Mouse (Mus musculus) CH12.LX (cell line): ENCODE measurements at regions not wholly inside any gene's neighbourhood (a gene's known extent, or its start where the extent isn't known, plus 50 kb on each side); places are given as distances from the start of the nearest gene placed in this dataset.

Experiments used
- DNase-seq: peaks from one replicate; pipeline ENCODE4 v3.0.0-alpha.2; 2013; ENCODE audit errors: extremely low read depth
- H3K27ac ChIP-seq: 2 replicates; pipeline ENCODE4 v1.5.1; 2012; ENCODE audit warnings: low read depth, mild to moderate bottlenecking, control low read depth, moderate library complexity; ENCODE audit not compliant: insufficient read depth
- H3K27me3 ChIP-seq: replicated peaks from 2 replicates; pipeline ENCODE3; 2012; ENCODE audit warnings: inconsistent platforms
- H3K36me3 ChIP-seq, 2 experiments: replicated peaks in 1 of 2; 2 replicates each; pipeline versions ENCODE3 to v1.6.1; 2012; ENCODE audit warnings: inconsistent platforms in 1 of 2, low read length in 1 of 2, mild to moderate bottlenecking in 1 of 2, mixed read lengths in 1 of 2, moderate library complexity in 1 of 2; ENCODE audit not compliant: control insufficient read depth in 1 of 2, insufficient read depth in 1 of 2
- H3K4me1 ChIP-seq, 2 experiments: 2 replicates each; pipeline ENCODE4 v1.6.1; 2012; ENCODE audit warnings: inconsistent platforms in 1 of 2, moderate library complexity in 1 of 2; ENCODE audit not compliant: insufficient read depth in 2 of 2, control insufficient read depth in 1 of 2
- H3K4me2 ChIP-seq: 2 replicates; pipeline ENCODE4 v1.6.1; 2012; ENCODE audit warnings: low read depth, mild to moderate bottlenecking, control low read depth; ENCODE audit not compliant: poor library complexity, insufficient read depth, severe bottlenecking
- H3K4me3 ChIP-seq, 3 experiments: fragments of 150-350 bp in 1 of 3; sonication (generic) in 1 of 3; replicated peaks in 1 of 3; 2 replicates each; pipeline versions ENCODE3 to v1.5.1; 2011 to 2012; ENCODE audit warnings: low read depth in 2 of 3, low read length in 2 of 3, mild to moderate bottlenecking in 2 of 3, moderate library complexity in 2 of 3, control low read depth in 1 of 3, improper control_type of control experiment in 1 of 3, inconsistent platforms in 1 of 3, mixed read lengths in 1 of 3; ENCODE audit not compliant: poor library complexity in 1 of 3
- H3K79me2 ChIP-seq: replicated peaks from 2 replicates; pipeline ENCODE4 v1.6.1; 2012; ENCODE audit warnings: mild to moderate bottlenecking, moderate library complexity; ENCODE audit not compliant: control insufficient read depth, poor library complexity, insufficient read depth, severe bottlenecking; ENCODE audit errors: extremely low read depth
- H3K9ac ChIP-seq: 2 replicates; pipeline ENCODE4 v1.6.1; 2012; ENCODE audit warnings: low read depth, mild to moderate bottlenecking, control low read depth, moderate library complexity; ENCODE audit not compliant: insufficient read depth
- H3K9me3 ChIP-seq: replicated peaks from 2 replicates; pipeline ENCODE3; 2012; ENCODE audit warnings: low read length, inconsistent platforms, mixed read lengths
- BHLHE40 ChIP-seq: IDR thresholded peaks from 2 replicates; pipeline ENCODE4 v1.6.1; 2011; ENCODE audit warnings: mild to moderate bottlenecking, low read depth, low read length, improper control_type of control experiment
- CHD1 ChIP-seq: IDR thresholded peaks from 2 replicates; pipeline ENCODE4 v1.6.1; 2012; ENCODE audit warnings: low read depth, low read length, improper control_type of control experiment, inconsistent platforms
- CHD2 ChIP-seq: IDR thresholded peaks from 2 replicates; pipeline ENCODE4 v1.6.1; 2011; ENCODE audit warnings: low read length, improper control_type of control experiment
- E2F4 ChIP-seq: IDR thresholded peaks from 2 replicates; pipeline ENCODE4 v1.6.1; 2011; ENCODE audit warnings: low read depth, low read length, improper control_type of control experiment; ENCODE audit not compliant: insufficient replicate concordance
- ELF1 ChIP-seq: IDR thresholded peaks from 2 replicates; pipeline ENCODE4 v1.6.1; 2014; ENCODE audit warnings: low read depth, mild to moderate bottlenecking, inconsistent platforms, low read length, improper control_type of control experiment
- ETS1 ChIP-seq: conservative IDR thresholded peaks from 2 replicates; pipeline ENCODE4 v1.6.1; 2012; ENCODE audit warnings: low read depth, mild to moderate bottlenecking, inconsistent platforms, low read length, improper control_type of control experiment, moderate library complexity
- GABPA ChIP-seq: IDR thresholded peaks from 2 replicates; pipeline ENCODE4 v1.6.1; 2012; ENCODE audit warnings: low read depth, low read length, improper control_type of control experiment, inconsistent platforms; ENCODE audit not compliant: insufficient replicate concordance
- IRF4 ChIP-seq: IDR thresholded peaks from 2 replicates; pipeline ENCODE4 v1.6.1; 2014; ENCODE audit warnings: low read depth, mild to moderate bottlenecking, inconsistent platforms, low read length, improper control_type of control experiment
- JUND ChIP-seq: conservative IDR thresholded peaks from 2 replicates; pipeline ENCODE4 v1.6.1; 2011; ENCODE audit warnings: low read depth, low read length, improper control_type of control experiment
- KAT2A ChIP-seq: IDR thresholded peaks from 2 replicates; pipeline ENCODE4 v1.6.1; 2012; ENCODE audit warnings: low read length, improper control_type of control experiment, inconsistent platforms; ENCODE audit not compliant: insufficient replicate concordance
- MAFK ChIP-seq: IDR thresholded peaks from 2 replicates; pipeline ENCODE4 v1.6.1; 2011; ENCODE audit warnings: low read length, improper control_type of control experiment; ENCODE audit not compliant: insufficient replicate concordance
- MAZ ChIP-seq: IDR thresholded peaks from 2 replicates; pipeline ENCODE4 v1.6.1; 2012; ENCODE audit warnings: low read depth, mild to moderate bottlenecking, inconsistent platforms, low read length, improper control_type of control experiment, moderate library complexity
- MEF2A ChIP-seq: IDR thresholded peaks from 2 replicates; pipeline ENCODE4 v1.6.1; 2014; ENCODE audit warnings: low read depth, mild to moderate bottlenecking, inconsistent platforms, low read length, improper control_type of control experiment, borderline replicate concordance
- MYC ChIP-seq: IDR thresholded peaks from 2 replicates; pipeline ENCODE4 v1.6.1; 2011; ENCODE audit warnings: low read depth, mild to moderate bottlenecking, improper control_type of control experiment, low read length
- NELFE ChIP-seq: IDR thresholded peaks from 2 replicates; pipeline ENCODE4 v1.6.1; 2011; ENCODE audit warnings: low read depth, low read length, improper control_type of control experiment
- NRF1 ChIP-seq: IDR thresholded peaks from 2 replicates; pipeline ENCODE4 v1.6.1; 2014; ENCODE audit warnings: low read depth, mild to moderate bottlenecking, inconsistent platforms, low read length, improper control_type of control experiment, moderate library complexity
- PAX5 ChIP-seq: IDR thresholded peaks from 2 replicates; pipeline ENCODE4 v1.6.1; 2012; ENCODE audit warnings: low read length, inconsistent platforms, mixed read lengths
- POLR2A ChIP-seq: IDR thresholded peaks from 2 replicates; pipeline ENCODE4 v1.6.1; 2011; ENCODE audit warnings: low read depth, mild to moderate bottlenecking, improper control_type of control experiment, low read length
- POLR2AphosphoS2 ChIP-seq: IDR thresholded peaks from 2 replicates; pipeline ENCODE4 v1.6.1; 2011; ENCODE audit warnings: low read depth, low read length, improper control_type of control experiment
- RAD21 ChIP-seq: IDR thresholded peaks from 2 replicates; pipeline ENCODE4 v1.6.1; 2011; ENCODE audit warnings: low read depth, mild to moderate bottlenecking, low read length, improper control_type of control experiment, moderate library complexity
- SMC3 ChIP-seq: IDR thresholded peaks from 2 replicates; pipeline ENCODE4 v1.6.1; 2011; ENCODE audit warnings: low read depth, low read length, improper control_type of control experiment
- UBTF ChIP-seq: IDR thresholded peaks from 2 replicates; pipeline ENCODE4 v1.6.1; 2012; ENCODE audit warnings: low read depth, mild to moderate bottlenecking, inconsistent platforms, low read length, improper control_type of control experiment, moderate library complexity
- USF1 ChIP-seq: IDR thresholded peaks from 2 replicates; pipeline ENCODE4 v1.6.1; 2014; ENCODE audit warnings: low read depth, mild to moderate bottlenecking, inconsistent platforms, low read length, improper control_type of control experiment
- USF2 ChIP-seq: conservative IDR thresholded peaks from 2 replicates; pipeline ENCODE4 v1.6.1; 2011; ENCODE audit warnings: low read depth, low read length, improper control_type of control experiment
- ZC3H11A ChIP-seq: IDR thresholded peaks from 2 replicates; pipeline ENCODE4 v1.6.1; 2012; ENCODE audit warnings: low read depth, mild to moderate bottlenecking, inconsistent platforms, low read length, improper control_type of control experiment
- ZKSCAN1 ChIP-seq: IDR thresholded peaks from 2 replicates; pipeline ENCODE4 v1.6.1; 2012; ENCODE audit warnings: low read depth, inconsistent platforms, low read length, improper control_type of control experiment, borderline replicate concordance
- ZMIZ1 ChIP-seq: IDR thresholded peaks from 2 replicates; pipeline ENCODE4 v1.6.1; 2012; ENCODE audit warnings: low read depth, mild to moderate bottlenecking, inconsistent platforms, low read length, improper control_type of control experiment
- ZNF384 ChIP-seq: IDR thresholded peaks from 2 replicates; pipeline ENCODE4 v1.6.1; 2012; ENCODE audit warnings: low read depth, low read length, improper control_type of control experiment, inconsistent platforms
- dilution Hi-C: fragments of 300-500 bp; cut with MboI; formaldehyde crosslinking; loops from 2 replicates; pipeline ENCODE4 v1.14.3; 2020; ENCODE audit warnings: low sequenced_read_pairs; ENCODE audit not compliant: extremely low pct_unique_long_range_greater_than_20kb, extremely low pct_ligation_motif_present
- in situ Hi-C: fragments of 300-500 bp; cut with MboI; formaldehyde crosslinking; loops from 3 replicates; pipeline ENCODE4 v1.14.3; 2019; ENCODE audit warnings: low sequenced_read_pairs, low pct_ligation_motif_present, low pct_unique_long_range_greater_than_20kb, mixed read lengths

- DNase-seq = no peak
- Histone ChIP-seq H3K4me3 (no peak overlapping the region), H3K4me1 (no peaks in the 10 kb centered on the region), H3K27me3 (no peaks in the 10 kb centered on the region), H3K9me3 (no peaks in the 10 kb centered on the region), H3K27ac (no peak overlapping the region), H3K4me2 (no peak overlapping the region), H3K79me2 (no peaks in the 10 kb centered on the region), H3K9ac (no peak overlapping the region), H3K36me3 (no peaks in the 10 kb centered on the region)
- dilution Hi-C loops (no loop called here), in situ Hi-C loops (no loop called here)
- TF ChIP-seq POLR2AphosphoS2 = no peak
- no peak for TF ChIP-seq USF1
- TF ChIP-seq PAX5 = no peak
- TF ChIP-seq ZKSCAN1 = no peak
- no peak for TF ChIP-seq POLR2A
- no peak for TF ChIP-seq ZC3H11A
- no peak for TF ChIP-seq SMC3
- TF ChIP-seq RAD21 = no peak
- no peak for TF ChIP-seq NELFE
- no peak for TF ChIP-seq E2F4
- TF ChIP-seq GABPA = no peak
- no peak for TF ChIP-seq CHD2
- TF ChIP-seq ZNF384 = no peak
- no peak for TF ChIP-seq USF2
- no peak for TF ChIP-seq MAZ
- TF ChIP-seq MAFK = no peak
- no peak for TF ChIP-seq IRF4
- no peak for TF ChIP-seq BHLHE40
- TF ChIP-seq CHD1 = no peak
Observed at GRCm38 (mm10) chr13:5159765-5160684, 551.1 kb upstream of the Akr1e1 start.

GRCm38 (mm10) chr13:5166716-5167115, 557.7 kb upstream of the Akr1e1 start:
- Histone ChIP-seq H3K9me3 (no peaks in the 10 kb centered on the region), H3K4me1 (no peaks in the 10 kb centered on the region), H3K36me3 (no peaks in the 10 kb centered on the region), H3K9ac (no peak overlapping the region), H3K27me3 (no peaks in the 10 kb centered on the region), H3K27ac (no peak overlapping the region), H3K4me3 (no peak overlapping the region), H3K4me2 (no peak overlapping the region), H3K79me2 (no peaks in the 10 kb centered on the region)
- dilution Hi-C loops = no loop called here
- in situ Hi-C loops = no loop called here
- no peak for DNase-seq
- TF ChIP-seq ELF1 (no peak), MYC (no peak), ZKSCAN1 (no peak), CHD1 (no peak), ETS1 (no peak), KAT2A (no peak), USF1 (no peak), ZMIZ1 (no peak), JUND (no peak), NRF1 (no peak), MEF2A (no peak), UBTF (no peak), ZC3H11A (no peak)
